Mouse (Mus musculus) kidney, adult 18-20 months (tissue): ENCODE measurements around the gene Ptpn5.

Experiments used
- DNase-seq: peaks from one replicate; pipeline ENCODE4 v3.0.0; 2021

Ptpn5 gene

GRCm38 (mm10) chr7:47054666-47055065, 78.8 kb downstream of the Ptpn5 start:
- DNase-seq = peak; percentile 82

- DNase-seq = peak; percentile 48
Measured at GRCm38 (mm10) chr7:47053287-47053686, 80.2 kb downstream of the Ptpn5 start.

GRCm38 (mm10) chr7:47052276-47052675, 81.2 kb downstream of the Ptpn5 start:
- DNase-seq = peak; percentile 56

- peak; percentile 34 for DNase-seq
Measured at GRCm38 (mm10) chr7:47051404-47052151, 81.9 kb downstream of the Ptpn5 start.

GRCm38 (mm10) chr7:47050766-47051165, 82.7 kb downstream of the Ptpn5 start:
- no peak for DNase-seq

- peak; percentile 94 for DNase-seq
Measured at GRCm38 (mm10) chr7:47050366-47050765, 83.1 kb downstream of the Ptpn5 start, which contains the start of gene Tmem86a. Gene Tmem86a (plus strand): TSS chr7:47050601.

- DNase-seq = no peak
Measured at GRCm38 (mm10) chr7:47042823-47043490, 90.5 kb downstream of the Ptpn5 start.

GRCm38 (mm10) chr7:47042121-47042520, 91.4 kb downstream of the Ptpn5 start:
- DNase-seq = peak; percentile 32

- no peak for DNase-seq
Measured at GRCm38 (mm10) chr7:47041706-47042105, 91.8 kb downstream of the Ptpn5 start.

GRCm38 (mm10) chr7:47035426-47035825, 98.1 kb downstream of the Ptpn5 start:
- no peak for DNase-seq

- no peak for DNase-seq
Measured at GRCm38 (mm10) chr7:47034785-47035384, 98.6 kb downstream of the Ptpn5 start.

- no peak for DNase-seq
Measured at GRCm38 (mm10) chr7:47031371-47031770, 102.1 kb downstream of the Ptpn5 start.

- no peak for DNase-seq
Measured at GRCm38 (mm10) chr7:47030517-47031193, 102.8 kb downstream of the Ptpn5 start.
